In the genomic region with DNA sequence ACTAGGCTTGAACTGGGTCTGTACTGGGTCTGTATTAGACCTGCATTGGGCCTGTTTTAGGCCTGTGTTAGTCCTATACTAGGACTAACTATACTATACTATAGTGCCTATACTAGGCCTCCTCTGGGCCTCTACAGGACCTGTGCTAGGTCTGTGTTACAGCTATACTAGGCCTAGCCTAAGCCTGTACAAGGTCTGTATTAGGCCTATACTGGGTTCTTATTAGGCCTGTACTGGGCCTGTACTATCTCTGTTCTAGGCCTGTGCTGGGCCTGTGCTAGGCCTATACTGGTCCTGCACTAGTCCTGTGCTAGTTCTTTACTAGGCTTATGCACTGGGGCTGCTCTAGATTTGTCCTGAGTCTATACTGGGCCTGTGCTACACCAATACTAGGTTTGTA, we compare ENCODE assay signal across 18 mouse cellular contexts.
DNase-seq lines count a peak whose midpoint lies in the region; ATAC-seq and TF ChIP-seq lines count a peak whose summit lies in the region.
"Had no signal": no experiment of that assay in that cellular context is flagged by ENCODE, and none has a peak within 500 bp of the region (broad histone marks: within the 10 kb centered on the region; RNA-seq: fewer than 3 reads in every experiment).

No protein-coding gene starts in this region.

- no peak for TF ChIP-seq CTCF in lung, postnatal 0 days (IDR thresholded peaks at IDR 0.05)

- peaks cover 21% of the 10 kb centered on the region for H3K27me3 ChIP-seq in limb, embryonic 12.5 days
- H3K27me3 ChIP-seq in limb, embryonic 10.5 days (ENCODE audit: low read depth, poor library complexity, severe bottlenecking): peaks cover 19% of the 10 kb centered on the region; the same call in 1 of the 2 replicates
- no peaks in the 10 kb centered on the region for H3K27me3 ChIP-seq in neural tube, embryonic 14.5 days (ENCODE audit: control insufficient read depth, insufficient read depth, low read length)
- no peaks in the 10 kb centered on the region for H3K27me3 ChIP-seq in neural tube, embryonic 15.5 days (replicated peaks)
- no peaks in the 10 kb centered on the region for H3K27me3 ChIP-seq in lung, postnatal 0 days (replicated peaks; ENCODE audit: insufficient read depth, low read length)
- H3K27me3 ChIP-seq: hindbrain, embryonic 12.5 days had no signal

- peak; percentile 48 for DNase-seq in heart, adult 11 months
- DNase-seq in heart, postnatal 36 days: no peak
- no peak for DNase-seq in limb, embryonic 10.5 days (ENCODE audit: low spot score)
- DNase-seq in lung, postnatal 0 days (ENCODE audit: low spot score): no peak
- DNase-seq: B cell, adult 2 months; cerebellum, adult 2 months; cerebellum, postnatal 36 days; kidney, postnatal 36 days; lung, adult 2 months; lung, postnatal 4 days; right cerebral cortex, postnatal 4 days had no signal

- H3K4me3 ChIP-seq in limb, embryonic 12.5 days (replicated peaks): no peak overlapping the region
- no peak overlapping the region for H3K4me3 ChIP-seq in limb, embryonic 10.5 days
- H3K4me3 ChIP-seq in neural tube, embryonic 14.5 days (ENCODE audit: low read depth, low read length): no peak overlapping the region
- no peak overlapping the region for H3K4me3 ChIP-seq in neural tube, embryonic 15.5 days (replicated peaks)
- H3K4me3 ChIP-seq in lung, postnatal 0 days (ENCODE audit: low read depth, low read length): no peak overlapping the region
- H3K4me3 ChIP-seq: hindbrain, embryonic 12.5 days; limb, embryonic 13.5 days; midbrain, embryonic 10.5 days had no signal

- H3K4me1 ChIP-seq in limb, embryonic 12.5 days (replicated peaks): peaks cover 6% of the 10 kb centered on the region; the same call in 1 of the 2 replicates
- H3K4me1 ChIP-seq in limb, embryonic 10.5 days: peaks cover 9% of the 10 kb centered on the region
- H3K4me1 ChIP-seq in neural tube, embryonic 14.5 days (ENCODE audit: control insufficient read depth, insufficient read depth, low read length): no peaks in the 10 kb centered on the region
- peaks cover 11% of the 10 kb centered on the region; the same call in 1 of the 2 replicates for H3K4me1 ChIP-seq in neural tube, embryonic 15.5 days
- H3K4me1 ChIP-seq in lung, postnatal 0 days (ENCODE audit: insufficient read depth, low read depth, low read length): no peaks in the 10 kb centered on the region
- H3K4me1 ChIP-seq: hindbrain, embryonic 12.5 days had no signal

- no peak overlapping the region for H3K4me2 ChIP-seq in limb, embryonic 12.5 days
- no peak overlapping the region for H3K4me2 ChIP-seq in neural tube, embryonic 14.5 days (ENCODE audit: low read depth, low read length)
- H3K4me2 ChIP-seq in neural tube, embryonic 15.5 days: no peak overlapping the region
- H3K4me2 ChIP-seq in lung, postnatal 0 days (replicated peaks; ENCODE audit: low read depth, low read length): no peak overlapping the region
- H3K4me2 ChIP-seq: hindbrain, embryonic 12.5 days; limb, embryonic 13.5 days had no signal

- no peaks in the 10 kb centered on the region for H3K9me3 ChIP-seq in limb, embryonic 12.5 days
- H3K9me3 ChIP-seq in limb, embryonic 10.5 days (replicated peaks): no peaks in the 10 kb centered on the region
- H3K9me3 ChIP-seq in neural tube, embryonic 14.5 days (ENCODE audit: control insufficient read depth, low read length): no peaks in the 10 kb centered on the region
- no peaks in the 10 kb centered on the region for H3K9me3 ChIP-seq in neural tube, embryonic 15.5 days (replicated peaks)
- H3K9me3 ChIP-seq in lung, postnatal 0 days (ENCODE audit: low read length): no peaks in the 10 kb centered on the region
- H3K9me3 ChIP-seq: hindbrain, embryonic 12.5 days; limb, embryonic 13.5 days; midbrain, embryonic 10.5 days had no signal

- no peak for TF ChIP-seq EP300 in lung, postnatal 0 days (IDR thresholded peaks at IDR 0.05)

- intact Hi-C loops in heart, postnatal 36 days (cut with DNase I): no loop called here

- H3K9ac ChIP-seq in limb, embryonic 12.5 days (replicated peaks): no peak overlapping the region
- no peak overlapping the region for H3K9ac ChIP-seq in neural tube, embryonic 14.5 days (replicated peaks; ENCODE audit: low read depth, low read length)
- no peak overlapping the region for H3K9ac ChIP-seq in neural tube, embryonic 15.5 days (replicated peaks)
- no peak overlapping the region for H3K9ac ChIP-seq in lung, postnatal 0 days (replicated peaks; ENCODE audit: low read depth)
- H3K9ac ChIP-seq: hindbrain, embryonic 12.5 days; limb, embryonic 13.5 days had no signal

- no peak overlapping the region for H3K27ac ChIP-seq in limb, embryonic 12.5 days
- no peak overlapping the region for H3K27ac ChIP-seq in limb, embryonic 10.5 days
- H3K27ac ChIP-seq in neural tube, embryonic 14.5 days (ENCODE audit: low read depth, low read length): no peak overlapping the region
- H3K27ac ChIP-seq in neural tube, embryonic 15.5 days (replicated peaks): no peak overlapping the region
- H3K27ac ChIP-seq in lung, postnatal 0 days (ENCODE audit: low read length): no peak overlapping the region
- H3K27ac ChIP-seq: hindbrain, embryonic 12.5 days; limb, embryonic 13.5 days; midbrain, embryonic 10.5 days had no signal

- H3K36me3 ChIP-seq in limb, embryonic 12.5 days: no peaks in the 10 kb centered on the region
- no peaks in the 10 kb centered on the region for H3K36me3 ChIP-seq in limb, embryonic 10.5 days
- no peaks in the 10 kb centered on the region for H3K36me3 ChIP-seq in neural tube, embryonic 14.5 days (ENCODE audit: control insufficient read depth, insufficient read depth, low read length)
- H3K36me3 ChIP-seq in neural tube, embryonic 15.5 days: no peaks in the 10 kb centered on the region
- no peaks in the 10 kb centered on the region for H3K36me3 ChIP-seq in lung, postnatal 0 days (ENCODE audit: insufficient read depth, low read length)
- H3K36me3 ChIP-seq: hindbrain, embryonic 12.5 days; limb, embryonic 13.5 days; midbrain, embryonic 10.5 days had no signal

- peak; percentile 42; the same call in 1 of the 2 replicates for ATAC-seq in limb, embryonic 12.5 days (ENCODE audit: insufficient number of reproducible peaks, insufficient read depth, low FRiP score, low TSS enrichment, low read depth)
- ATAC-seq in neural tube, embryonic 14.5 days (ENCODE audit: low read depth): 0 out of 2 replicates have a peak, but pooled peaks have one; percentile 23
- ATAC-seq in neural tube, embryonic 15.5 days (ENCODE audit: low FRiP score): no peak
- no peak for ATAC-seq in lung, postnatal 0 days
- ATAC-seq: intestine, embryonic 16.5 days had no signal

Comparison
In these comparisons a context has a peak if more than half of its experiments do, and no peak if none do; other contexts are left out.
1. ATAC-seq: peak in limb, embryonic 12.5 days (single experiment) and neural tube, embryonic 14.5 days (single experiment); none in neural tube, embryonic 15.5 days (single experiment) and lung, postnatal 0 days (single experiment).